Comparison of ENCODE assay signal across 17 mouse cellular contexts in the genomic region with DNA sequence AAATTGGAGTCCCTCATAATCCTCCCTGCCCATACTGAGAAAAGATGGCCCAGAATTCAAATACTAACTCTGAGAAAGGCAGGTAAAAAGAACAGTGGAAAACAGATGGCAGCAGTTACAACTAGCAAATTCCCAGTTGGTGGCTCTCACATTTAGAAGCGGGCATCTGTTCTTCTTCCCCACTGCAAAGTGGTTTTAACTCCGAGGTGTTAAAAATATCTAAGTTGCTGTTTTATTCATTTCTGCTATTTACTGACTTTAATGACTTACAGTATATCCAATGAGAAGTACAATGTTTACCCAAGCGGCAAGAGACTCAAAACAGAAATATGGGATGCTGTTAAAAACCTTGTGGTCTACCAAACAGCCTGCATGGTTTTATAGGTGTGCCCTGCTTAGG.
A peak's percentile ranks its signal among the peaks of the same experiment; 100 is the strongest.
DNase-seq lines count a peak whose midpoint lies in the region; ATAC-seq lines count a peak whose summit lies in the region.
"Had no signal": no experiment of that assay in that cellular context is flagged by ENCODE, and none has a peak within 500 bp of the region (broad histone marks: within the 10 kb centered on the region; RNA-seq: fewer than 3 reads in every experiment).

No protein-coding gene starts in this region.

- DNase-seq in forebrain, embryonic 14.5 days (ENCODE audit: low spot score), result peak; percentile 75
- DNase-seq in brain, adult 2 months (ENCODE audit: low read depth, low spot score), result peak; percentile 80
- DNase-seq in cerebellum, adult 9-11 months, result peak; percentile 34
- DNase-seq in left cerebral cortex, adult 18-20 months (ENCODE audit: low spot score in 2 of 2), result peak; percentile 5 to 20
- DNase-seq in urinary bladder, postnatal 10 days (ENCODE audit: low spot score), result no peak
- no peak for DNase-seq in gastrocnemius, postnatal 4 days (ENCODE audit: low spot score in 2 of 2)
- no peak for DNase-seq in lung, postnatal 25 days (ENCODE audit: low spot score)
- DNase-seq: adrenal gland, postnatal 10 days; kidney, adult 2 months; thymus, adult 18-20 months had no signal

- H3K4me2 ChIP-seq in forebrain, embryonic 14.5 days (ENCODE audit: low read length), result no peak overlapping the region
- no peak overlapping the region for H3K4me2 ChIP-seq in forebrain, embryonic 12.5 days
- H3K4me2 ChIP-seq: embryonic facial prominence, embryonic 13.5 days; liver, embryonic 11.5 days had no signal

- no peaks in the 10 kb centered on the region for H3K27me3 ChIP-seq in forebrain, embryonic 14.5 days (replicated peaks; ENCODE audit: control insufficient read depth, insufficient read depth, low read length)
- no peaks in the 10 kb centered on the region for H3K27me3 ChIP-seq in forebrain, embryonic 12.5 days
- H3K27me3 ChIP-seq: embryonic facial prominence, embryonic 13.5 days had no signal

- H3K9me3 ChIP-seq in forebrain, embryonic 14.5 days (replicated peaks; ENCODE audit: control insufficient read depth, low read length), result no peaks in the 10 kb centered on the region
- H3K9me3 ChIP-seq in forebrain, embryonic 12.5 days, result no peaks in the 10 kb centered on the region
- H3K9me3 ChIP-seq: embryonic facial prominence, embryonic 13.5 days; heart, embryonic 10.5 days; midbrain, embryonic 10.5 days had no signal

- WGBS in forebrain, embryonic 14.5 days, result 61% methylated on average over 3 of the region's 3 CpGs
- WGBS in forebrain, embryonic 12.5 days, result 83% methylated on average over 3 of the region's 3 CpGs

- no peak overlapping the region for H3K27ac ChIP-seq in forebrain, embryonic 14.5 days (ENCODE audit: low read depth, low read length)
- H3K27ac ChIP-seq in forebrain, embryonic 12.5 days, result no peak overlapping the region
- H3K27ac ChIP-seq: embryonic facial prominence, embryonic 13.5 days; heart, embryonic 10.5 days; left cerebral cortex, adult 2 months; midbrain, embryonic 10.5 days had no signal

- no peak overlapping the region for H3K9ac ChIP-seq in forebrain, embryonic 14.5 days (ENCODE audit: low read length)
- H3K9ac ChIP-seq in forebrain, embryonic 12.5 days, result no peak overlapping the region
- H3K9ac ChIP-seq: embryonic facial prominence, embryonic 13.5 days had no signal

- ATAC-seq in forebrain, embryonic 14.5 days, result peak; percentile 63; the same call in 1 of the 2 replicates
- ATAC-seq in forebrain, embryonic 12.5 days (ENCODE audit: low FRiP score), result no peak
- ATAC-seq: lung, postnatal 0 days had no signal

- H3K4me3 ChIP-seq in forebrain, embryonic 14.5 days (ENCODE audit: low read depth, low read length), result no peak overlapping the region
- H3K4me3 ChIP-seq in forebrain, embryonic 12.5 days (replicated peaks), result no peak overlapping the region
- H3K4me3 ChIP-seq: embryonic facial prominence, embryonic 13.5 days; heart, embryonic 10.5 days; left cerebral cortex, adult 2 months; midbrain, embryonic 10.5 days had no signal

- H3K36me3 ChIP-seq in forebrain, embryonic 14.5 days (ENCODE audit: control insufficient read depth, insufficient read depth, low read length), result no peaks in the 10 kb centered on the region
- H3K36me3 ChIP-seq in forebrain, embryonic 12.5 days (replicated peaks), result no peaks in the 10 kb centered on the region
- H3K36me3 ChIP-seq: embryonic facial prominence, embryonic 13.5 days; heart, embryonic 10.5 days; midbrain, embryonic 10.5 days had no signal

- H3K4me1 ChIP-seq in forebrain, embryonic 14.5 days (ENCODE audit: control insufficient read depth, insufficient read depth, low read length), result no peaks in the 10 kb centered on the region
- no peaks in the 10 kb centered on the region for H3K4me1 ChIP-seq in forebrain, embryonic 12.5 days
- H3K4me1 ChIP-seq: embryonic facial prominence, embryonic 13.5 days; heart, embryonic 10.5 days; midbrain, embryonic 10.5 days had no signal

Comparison
In these comparisons a context has a peak if more than half of its experiments do, and no peak if none do; other contexts are left out.
1. DNase-seq: peak in forebrain, embryonic 14.5 days (single experiment), brain, adult 2 months (single experiment), cerebellum, adult 9-11 months (single experiment) and left cerebral cortex, adult 18-20 months (2 of 2); none in urinary bladder, postnatal 10 days (single experiment), gastrocnemius, postnatal 4 days (0 of 2) and lung, postnatal 25 days (single experiment).